Mouse (Mus musculus) bone marrow macrophage, adult 2 months (primary cell): Measurements from ENCODE around the gene Olfr675.
"Not testable (repeated sequence)": the region's sequence is repeated elsewhere in the genome, so short reads cannot be mapped to it uniquely, and the experiment has no call there.

ENCODE experiments used
- CTCF ChIP-seq: IDR thresholded peaks from 2 replicates; pipeline ENCODE4 v1.5.1; 2012; ENCODE audit warnings: low read depth, mild to moderate bottlenecking, low read length, moderate library complexity
- POLR2A ChIP-seq: IDR thresholded peaks from 2 replicates; pipeline ENCODE4 v1.6.1; 2012; ENCODE audit warnings: mild to moderate bottlenecking, low read depth, low read length, borderline replicate concordance

DNA sequence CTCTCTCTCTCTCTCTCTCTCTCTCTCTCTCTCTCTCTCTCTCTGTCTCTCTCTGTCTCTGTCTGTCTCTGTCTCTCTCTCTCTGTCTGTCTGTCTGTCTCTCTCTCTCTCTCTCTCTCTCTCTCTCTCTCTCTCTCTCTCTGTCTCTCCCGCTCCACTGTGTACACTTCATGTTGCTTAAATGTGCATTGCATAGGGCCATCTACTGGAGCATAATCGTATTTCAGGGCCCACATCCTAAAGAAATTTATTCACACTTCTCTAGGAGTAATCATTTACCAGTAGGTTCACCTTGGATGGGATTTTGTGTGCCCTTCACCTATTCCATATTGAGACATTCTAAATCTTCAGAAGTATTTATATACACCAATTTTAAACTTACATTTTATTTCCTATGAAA is 55.8 kb downstream of the Olfr675 start:
- TF ChIP-seq POLR2A, CTCF: not testable (repeated sequence)
